Mouse (Mus musculus): ENCODE measurements around the gene Gcnt2. TPM values are rescaled to one million over a fixed set of nuclear protein-coding genes. Genes with fewer than 3 reads are reported as not detected.

The Gcnt2 gene
- polyA plus RNA-seq, 1 experiment = 6.3 TPM

DNA sequence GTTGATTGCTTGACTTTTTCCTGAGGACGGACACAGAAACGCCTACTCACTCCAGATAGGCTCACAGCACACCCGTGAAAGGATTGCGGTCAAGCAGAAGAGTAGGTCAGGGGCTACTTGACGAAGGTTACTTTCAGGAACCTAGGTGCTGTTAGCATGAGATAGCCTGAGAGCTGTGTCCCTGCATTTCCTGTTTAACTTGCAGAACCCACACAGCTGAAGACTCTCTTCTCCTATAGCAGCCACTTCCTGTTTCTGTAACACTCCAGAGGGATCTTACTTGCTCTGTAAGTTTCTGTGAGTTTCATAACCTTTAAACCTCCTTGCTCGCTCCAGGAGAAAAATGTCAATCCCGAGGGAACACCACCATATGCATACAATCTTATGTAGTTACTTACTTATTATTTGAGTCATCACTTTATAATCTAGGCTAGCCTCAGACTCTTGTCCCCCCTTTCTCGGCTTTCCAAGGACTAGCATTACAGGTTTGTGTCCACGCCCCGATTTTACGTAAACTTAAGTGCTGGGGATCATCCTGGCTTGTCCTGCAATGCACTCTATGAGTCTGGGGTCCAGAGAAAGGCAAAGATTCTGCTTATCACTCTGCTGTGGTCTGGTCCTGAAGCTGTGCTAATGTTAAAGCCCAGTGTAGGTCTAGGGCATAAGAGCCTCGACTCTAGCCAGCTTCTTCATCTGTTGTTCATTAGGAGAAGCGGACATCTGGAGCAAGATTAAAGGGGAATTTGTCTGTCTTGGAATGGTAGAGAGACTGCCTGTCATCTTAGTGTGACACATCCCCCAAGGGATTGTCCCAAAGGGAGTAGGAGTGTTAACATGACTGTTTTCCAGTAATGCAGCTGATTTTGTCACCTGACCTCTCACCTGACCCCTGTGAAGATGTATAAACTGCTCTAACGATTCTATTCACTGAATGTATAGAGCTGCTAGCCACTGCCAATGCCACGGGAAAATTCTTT, 40.7 kb downstream of the Gcnt2 start:
- Histone ChIP-seq H3K4me3 (ENCODE audit: insufficient read depth, poor library complexity, severe bottlenecking) (no peak overlapping the region), H3K79me3 (ENCODE audit: low read depth) (no peaks in the 10 kb centered on the region), H3K27me3 (ENCODE audit: control insufficient read depth, insufficient read depth, insufficient read length) (no peaks in the 10 kb centered on the region), H3ac (ENCODE audit: control insufficient read depth, insufficient read length, low read depth) (no peak overlapping the region), H3K79me2 (ENCODE audit: control insufficient read depth, insufficient read depth) (no peaks in the 10 kb centered on the region), H3K36me3 (ENCODE audit: control insufficient read depth, insufficient read depth) (no peaks in the 10 kb centered on the region)
- TF ChIP-seq FOSL1 (IDR thresholded peaks at IDR 0.05; ENCODE audit: insufficient read depth, low read length, poor library complexity, severe bottlenecking) = no peak
- TF ChIP-seq MYOG (IDR thresholded peaks at IDR 0.05; ENCODE audit: control insufficient read depth, extremely low read depth, insufficient read length) = no peak
- no peak for TF ChIP-seq MYOD1 (IDR thresholded peaks at IDR 0.05; ENCODE audit: control insufficient read depth, insufficient read length, low read depth)
- no peak for TF ChIP-seq USF1 (IDR thresholded peaks at IDR 0.05; ENCODE audit: low read depth)
- TF ChIP-seq CTCF (IDR thresholded peaks at IDR 0.05; ENCODE audit: control insufficient read depth, insufficient read depth, insufficient read length) = no peak
- TF ChIP-seq MAX (IDR thresholded peaks at IDR 0.05) = no peak
- no peak for TF ChIP-seq CEBPB (IDR thresholded peaks at IDR 0.05; ENCODE audit: low read depth)

DNA sequence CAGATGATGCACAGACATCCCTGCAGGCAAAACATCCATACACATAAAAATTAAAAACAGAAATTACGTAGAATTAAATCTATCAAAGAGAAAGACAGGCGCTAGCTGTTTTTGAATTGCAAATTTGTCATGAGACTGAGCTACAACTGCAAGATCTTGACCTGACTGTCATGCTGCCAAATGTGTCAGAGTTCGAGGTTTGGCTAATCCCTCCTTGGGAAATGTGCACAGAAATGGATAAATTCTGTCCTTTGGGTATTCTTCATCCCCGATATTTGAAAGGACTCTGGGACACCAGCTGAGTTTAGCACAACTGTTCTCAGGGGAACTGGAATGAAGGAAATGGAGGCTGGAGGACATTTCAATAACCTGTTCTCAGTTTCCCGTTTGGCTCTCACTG, 41.7 kb downstream of the Gcnt2 start:
- no peak overlapping the region for H3K4me3 ChIP-seq (ENCODE audit: insufficient read depth, poor library complexity, severe bottlenecking)
- H3K79me2 ChIP-seq (ENCODE audit: control insufficient read depth, insufficient read depth) = no peaks in the 10 kb centered on the region
- no peaks in the 10 kb centered on the region for H3K36me3 ChIP-seq (ENCODE audit: control insufficient read depth, insufficient read depth)
- H3K79me3 ChIP-seq (ENCODE audit: low read depth) = no peaks in the 10 kb centered on the region
- no peaks in the 10 kb centered on the region for H3K27me3 ChIP-seq (ENCODE audit: control insufficient read depth, insufficient read depth, insufficient read length)
- TF ChIP-seq USF1 (IDR thresholded peaks at IDR 0.05; ENCODE audit: low read depth) (no peak), MAX (IDR thresholded peaks at IDR 0.05) (no peak), FOSL1 (IDR thresholded peaks at IDR 0.05; ENCODE audit: insufficient read depth, low read length, poor library complexity, severe bottlenecking) (no peak), MYOG (IDR thresholded peaks at IDR 0.05; ENCODE audit: control insufficient read depth, extremely low read depth, insufficient read length) (no peak), CTCF (IDR thresholded peaks at IDR 0.05; ENCODE audit: control insufficient read depth, insufficient read depth, insufficient read length) (no peak)
- H3ac ChIP-seq (ENCODE audit: control insufficient read depth, insufficient read length, low read depth) = no peak overlapping the region

DNA sequence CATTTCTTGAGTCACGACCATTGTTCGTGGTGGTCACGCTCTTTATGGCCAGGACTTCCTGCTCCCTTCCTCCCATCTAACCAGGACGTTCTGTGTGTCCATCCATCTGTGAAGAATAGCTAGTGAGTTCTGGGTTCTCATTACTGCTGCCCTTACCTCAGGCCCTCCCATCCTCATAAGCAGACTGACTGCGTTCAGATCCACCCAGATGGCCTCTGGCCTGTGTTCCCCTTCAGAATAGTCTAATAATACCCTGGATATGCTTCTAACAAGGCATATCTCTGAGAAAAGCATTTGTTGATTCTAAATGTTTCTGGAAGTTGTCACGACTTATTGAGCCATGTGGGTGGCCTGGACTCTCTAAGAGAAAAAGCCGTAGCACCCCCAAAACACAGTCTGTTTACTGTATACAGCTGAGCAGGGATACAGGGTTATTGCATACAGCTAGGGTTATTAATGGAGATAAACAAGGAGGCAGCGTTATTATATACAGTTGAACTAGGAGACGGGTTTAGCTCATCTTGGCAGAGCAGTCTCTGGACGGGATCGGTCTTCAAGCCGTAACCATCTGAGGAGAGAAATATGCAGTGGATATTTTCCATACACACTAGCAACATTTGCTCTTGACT, 42.4 kb downstream of the Gcnt2 start:
- Histone ChIP-seq H3K27me3 (ENCODE audit: control insufficient read depth, insufficient read depth, insufficient read length) (no peaks in the 10 kb centered on the region), H3K4me3 (ENCODE audit: insufficient read depth, poor library complexity, severe bottlenecking) (no peak overlapping the region), H3K79me3 (ENCODE audit: low read depth) (no peaks in the 10 kb centered on the region), H3K36me3 (ENCODE audit: control insufficient read depth, insufficient read depth) (no peaks in the 10 kb centered on the region), H3ac (ENCODE audit: control insufficient read depth, insufficient read length, low read depth) (no peak overlapping the region), H3K79me2 (ENCODE audit: control insufficient read depth, insufficient read depth) (no peaks in the 10 kb centered on the region)
- TF ChIP-seq FOSL1 (IDR thresholded peaks at IDR 0.05; ENCODE audit: insufficient read depth, low read length, poor library complexity, severe bottlenecking) (no peak), MYOD1 (IDR thresholded peaks at IDR 0.05; ENCODE audit: control insufficient read depth, insufficient read length, low read depth) (no peak), MYOG (IDR thresholded peaks at IDR 0.05; ENCODE audit: control insufficient read depth, extremely low read depth, insufficient read length) (no peak), MAX (IDR thresholded peaks at IDR 0.05) (no peak), USF1 (IDR thresholded peaks at IDR 0.05; ENCODE audit: low read depth) (no peak), CEBPB (IDR thresholded peaks at IDR 0.05; ENCODE audit: low read depth) (no peak), CTCF (IDR thresholded peaks at IDR 0.05; ENCODE audit: control insufficient read depth, insufficient read depth, insufficient read length) (no peak)

- Histone ChIP-seq H3K79me3 (ENCODE audit: low read depth) (no peaks in the 10 kb centered on the region), H3K27me3 (ENCODE audit: control insufficient read depth, insufficient read depth, insufficient read length) (no peaks in the 10 kb centered on the region), H3K4me3 (ENCODE audit: insufficient read depth, poor library complexity, severe bottlenecking) (no peak overlapping the region), H3ac (ENCODE audit: control insufficient read depth, insufficient read length, low read depth) (no peak overlapping the region), H3K79me2 (ENCODE audit: control insufficient read depth, insufficient read depth) (no peaks in the 10 kb centered on the region), H3K36me3 (ENCODE audit: control insufficient read depth, insufficient read depth) (no peaks in the 10 kb centered on the region)
- TF ChIP-seq CTCF (IDR thresholded peaks at IDR 0.05; ENCODE audit: control insufficient read depth, insufficient read depth, insufficient read length) = no peak
- TF ChIP-seq CEBPB (IDR thresholded peaks at IDR 0.05; ENCODE audit: low read depth) = no peak
- no peak for TF ChIP-seq FOSL1 (IDR thresholded peaks at IDR 0.05; ENCODE audit: insufficient read depth, low read length, poor library complexity, severe bottlenecking)
- TF ChIP-seq MYOD1 (IDR thresholded peaks at IDR 0.05; ENCODE audit: control insufficient read depth, insufficient read length, low read depth) = no peak
- no peak for TF ChIP-seq MAX (IDR thresholded peaks at IDR 0.05)
- no peak for TF ChIP-seq MYOG (IDR thresholded peaks at IDR 0.05; ENCODE audit: control insufficient read depth, extremely low read depth, insufficient read length)
- TF ChIP-seq USF1 (IDR thresholded peaks at IDR 0.05; ENCODE audit: low read depth) = no peak
Measured at GRCm38 (mm10) chr13:40904080-40904479, 44.5 kb downstream of the Gcnt2 start.

DNA sequence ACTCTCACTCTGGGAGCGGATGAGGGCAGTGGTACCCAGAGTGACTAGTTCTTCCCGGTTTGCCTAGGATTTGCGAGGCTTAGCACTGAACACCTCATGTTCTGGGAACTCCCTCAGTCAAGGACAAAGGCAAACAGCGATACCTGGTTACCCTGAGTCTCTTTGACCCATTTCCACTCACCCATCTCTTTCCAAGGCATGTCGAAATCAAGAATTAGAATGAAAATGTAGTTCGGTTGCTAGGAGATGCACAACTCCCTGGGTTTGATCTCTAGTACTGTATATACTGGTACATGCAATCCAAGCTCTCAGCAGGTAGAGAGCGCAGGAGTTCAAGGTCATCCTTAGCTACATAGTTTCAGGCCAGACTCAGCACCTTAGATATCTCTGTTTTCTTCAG, 47.0 kb downstream of the Gcnt2 start:
- Histone ChIP-seq H3K79me3 (ENCODE audit: low read depth) (no peaks in the 10 kb centered on the region), H3K36me3 (ENCODE audit: control insufficient read depth, insufficient read depth) (no peaks in the 10 kb centered on the region), H3ac (ENCODE audit: control insufficient read depth, insufficient read length, low read depth) (no peak overlapping the region), H3K27me3 (ENCODE audit: control insufficient read depth, insufficient read depth, insufficient read length) (no peaks in the 10 kb centered on the region), H3K79me2 (ENCODE audit: control insufficient read depth, insufficient read depth) (no peaks in the 10 kb centered on the region), H3K4me3 (ENCODE audit: insufficient read depth, poor library complexity, severe bottlenecking) (no peak overlapping the region)
- TF ChIP-seq MYOG (IDR thresholded peaks at IDR 0.05; ENCODE audit: control insufficient read depth, extremely low read depth, insufficient read length) (no peak), USF1 (IDR thresholded peaks at IDR 0.05; ENCODE audit: low read depth) (no peak), CEBPB (IDR thresholded peaks at IDR 0.05; ENCODE audit: low read depth) (no peak), MYOD1 (IDR thresholded peaks at IDR 0.05; ENCODE audit: control insufficient read depth, insufficient read length, low read depth) (no peak), MAX (IDR thresholded peaks at IDR 0.05) (no peak), CTCF (IDR thresholded peaks at IDR 0.05; ENCODE audit: control insufficient read depth, insufficient read depth, insufficient read length) (no peak)
